Mouse (Mus musculus) MEL (cell line): ENCODE results near the gene Tpbgl.

Experiments used
- CTCF ChIP-seq, 3 experiments: IDR thresholded peaks in 2 of 3; conservative IDR thresholded peaks in 1 of 3; 2 replicates each; pipeline ENCODE4 v1.5.1; 2011 to 2012; ENCODE audit warnings: low read length in 3 of 3, low read depth in 2 of 3, mild to moderate bottlenecking in 2 of 3, improper control_type of control experiment in 1 of 3, inconsistent platforms in 1 of 3, mixed read lengths in 1 of 3, moderate library complexity in 1 of 3; ENCODE audit not compliant: control insufficient read depth in 1 of 3, insufficient read depth in 1 of 3, poor library complexity in 1 of 3, severe bottlenecking in 1 of 3
- EP300 ChIP-seq, 2 experiments: IDR thresholded peaks; 2 replicates each; pipeline ENCODE4 v1.6.1; 2011; ENCODE audit warnings: improper control_type of control experiment in 2 of 2, low read length in 2 of 2, low read depth in 1 of 2, mild to moderate bottlenecking in 1 of 2
- ETS1 ChIP-seq: IDR thresholded peaks from 2 replicates; pipeline ENCODE4 v1.6.1; 2012; ENCODE audit warnings: low read depth, mild to moderate bottlenecking, inconsistent platforms, low read length, improper control_type of control experiment, moderate library complexity
- MAFK ChIP-seq: IDR thresholded peaks from 2 replicates; pipeline ENCODE4 v1.6.1; 2011; ENCODE audit warnings: low read depth, mild to moderate bottlenecking, low read length, improper control_type of control experiment, borderline replicate concordance
- NELFE ChIP-seq: IDR thresholded peaks from 2 replicates; pipeline ENCODE4 v1.6.1; 2011; ENCODE audit warnings: low read depth, low read length, improper control_type of control experiment
- POLR2A ChIP-seq, 2 experiments: IDR thresholded peaks; 2 replicates each; pipeline ENCODE4 v1.6.1; 2011 to 2012; ENCODE audit warnings: low read length in 2 of 2, mild to moderate bottlenecking in 2 of 2, control low read depth in 1 of 2, improper control_type of control experiment in 1 of 2, low read depth in 1 of 2, moderate library complexity in 1 of 2; ENCODE audit not compliant: control insufficient read depth in 1 of 2, insufficient read depth in 1 of 2, poor library complexity in 1 of 2

DNA sequence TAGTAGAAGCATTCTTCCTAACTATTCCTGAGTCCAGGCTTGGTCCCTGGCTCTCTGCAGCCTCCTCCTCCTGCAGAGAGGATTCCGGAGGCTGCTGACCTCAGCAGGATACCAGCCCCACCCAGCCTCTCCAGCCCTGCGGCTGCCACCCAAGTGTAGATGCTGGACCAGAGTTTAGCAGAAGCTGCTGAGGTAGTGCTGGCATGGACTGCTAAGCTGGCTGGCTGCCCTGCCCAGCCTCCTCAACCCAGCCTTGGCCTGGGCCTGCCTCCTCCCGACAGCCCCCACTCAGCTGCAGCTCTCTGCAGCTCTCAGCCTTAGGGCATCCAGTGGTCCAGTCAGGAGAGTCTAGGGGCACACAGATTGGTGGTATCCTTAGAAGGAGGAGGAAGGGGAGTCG, 14.3 kb upstream of the Tpbgl start:
- no peak for TF ChIP-seq ETS1
- TF ChIP-seq NELFE = no peak
- TF ChIP-seq POLR2A (IDR thresholded peaks at IDR 0.05; ENCODE audit: control insufficient read depth in 1 of 2, insufficient read depth in 1 of 2, low read depth in 1 of 2, low read length in 2 of 2, poor library complexity in 1 of 2) = no peak
- no peak for TF ChIP-seq CTCF (IDR thresholded peaks at IDR 0.05 in 2 of 3, conservative IDR thresholded peaks at IDR 0.05 in 1 of 3; ENCODE audit: control insufficient read depth in 1 of 3, insufficient read depth in 1 of 3, low read depth in 2 of 3, low read length in 3 of 3, poor library complexity in 1 of 3, severe bottlenecking in 1 of 3)
- TF ChIP-seq MAFK = no peak
- TF ChIP-seq EP300 (IDR thresholded peaks at IDR 0.05; ENCODE audit: low read depth in 1 of 2, low read length in 2 of 2) = no peak
